Mouse (Mus musculus) monocyte, adult 5-6 weeks (primary cell): ENCODE measurements around the gene Prps1l1. TPM values are rescaled to one million over a fixed set of nuclear protein-coding genes. Genes with fewer than 3 reads are reported as not detected.

Experiments
- ATAC-seq: fragments of 153-309, 156-312 bp; replicated peaks from 2 replicates; pipeline ENCODE4 v1.8.0; 2017; ENCODE audit warnings: mild to moderate bottlenecking; ENCODE audit not compliant: low TSS enrichment, insufficient number of reproducible peaks, severe bottlenecking, poor library complexity, low FRiP score
- total RNA-seq: library from RNA; stranded (forward); fragments of 200-1000, 200-491, 200-594 nt; gene quantifications from 3 replicates; pipeline ENCODE4 v1.2.3, GENCODE M21; 2017

Gene Prps1l1
- total RNA-seq, 1 experiment from 2014 or later: not detected

DNA sequence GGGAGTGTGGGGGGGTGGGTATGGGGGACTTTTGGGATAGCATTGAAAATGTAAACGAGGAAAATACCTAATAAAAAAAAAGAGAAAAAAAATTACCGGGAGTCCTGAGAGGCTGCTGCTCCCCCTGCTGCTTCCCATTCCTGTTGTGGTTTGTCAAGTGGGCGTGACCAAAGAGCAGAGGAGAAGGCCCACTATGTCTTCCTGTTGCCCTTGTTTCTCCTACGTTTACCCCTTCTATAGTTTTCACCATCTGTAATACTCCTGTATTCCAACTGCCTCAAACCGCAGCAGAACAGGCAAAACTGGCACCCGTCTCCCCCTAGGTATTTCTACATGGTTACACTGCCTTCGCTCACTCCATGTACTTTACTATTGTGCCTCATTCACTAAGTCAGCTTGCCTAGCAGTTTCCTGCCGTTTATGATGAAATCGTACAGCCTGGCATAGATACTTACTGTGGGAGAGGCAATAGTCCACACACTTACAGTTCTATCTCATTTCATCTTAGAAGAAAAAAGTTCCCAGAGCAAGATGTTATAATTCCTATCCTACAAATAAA lies 34.2 kb downstream of the Prps1l1 start:
- ATAC-seq: no peak

DNA sequence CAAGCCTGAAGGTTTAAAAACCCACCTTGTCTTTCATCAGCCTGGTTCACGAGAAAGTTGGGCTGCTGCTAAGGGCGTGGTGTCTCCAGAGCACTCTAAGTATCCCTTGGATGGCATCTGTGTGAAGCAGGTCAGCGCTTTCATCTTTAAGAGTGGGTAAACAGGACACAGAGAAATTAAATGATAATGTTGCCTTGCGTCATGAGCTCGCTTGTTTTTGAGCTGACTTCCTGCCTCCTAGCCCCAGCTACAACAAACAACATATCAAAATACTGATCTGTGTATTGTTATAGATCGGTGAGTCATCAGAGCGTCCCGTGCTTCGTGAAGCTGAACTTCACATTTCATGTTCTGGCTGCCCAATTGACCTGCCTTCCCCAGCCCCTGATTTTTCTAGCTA lies 36.7 kb downstream of the Prps1l1 start:
- ATAC-seq: no peak

DNA sequence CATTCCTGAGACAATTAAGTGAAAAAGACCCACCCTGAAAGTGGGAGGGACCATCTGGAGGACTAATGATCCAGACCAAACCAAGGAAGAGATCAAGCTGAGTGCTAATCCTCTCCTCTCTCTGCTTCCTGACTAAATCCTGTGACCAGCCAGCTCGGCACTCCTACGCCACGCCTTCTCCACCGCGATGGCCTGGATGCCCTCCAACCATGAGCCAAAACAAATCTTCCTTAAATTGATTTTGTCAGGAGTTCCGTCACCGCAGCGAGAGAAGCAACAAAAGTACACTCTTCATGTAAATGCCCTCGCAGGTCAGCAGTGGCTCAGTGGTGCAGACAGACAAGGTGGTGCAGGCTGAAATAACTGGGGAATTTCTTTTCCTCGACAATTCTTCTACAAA lies 37.5 kb downstream of the Prps1l1 start:
- no peak for ATAC-seq

DNA sequence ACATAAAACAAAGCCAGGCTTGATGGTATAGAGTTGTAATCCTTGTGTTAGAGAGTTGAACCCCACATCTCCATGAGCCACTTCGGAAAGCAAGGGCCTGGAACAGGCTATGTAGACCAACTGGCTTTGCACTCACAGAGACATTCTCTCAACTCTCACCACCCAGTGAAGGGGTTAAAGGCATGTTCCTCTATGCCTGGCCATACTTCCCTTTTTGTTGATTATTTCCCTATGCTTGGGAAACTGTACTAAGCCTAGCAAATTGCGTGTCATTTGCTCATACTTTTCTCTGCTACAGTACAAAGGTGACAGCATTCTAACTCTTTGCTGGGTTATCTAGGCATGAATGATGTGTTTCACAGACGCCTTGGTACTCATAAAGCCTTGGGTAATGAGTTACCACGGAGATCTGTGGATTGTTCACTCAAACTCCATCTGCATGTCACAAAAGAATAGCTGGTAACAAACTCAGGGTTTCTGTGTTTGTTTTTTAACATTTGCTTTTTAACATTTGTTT lies 41.4 kb downstream of the Prps1l1 start:
- ATAC-seq: peak; percentile 99

DNA sequence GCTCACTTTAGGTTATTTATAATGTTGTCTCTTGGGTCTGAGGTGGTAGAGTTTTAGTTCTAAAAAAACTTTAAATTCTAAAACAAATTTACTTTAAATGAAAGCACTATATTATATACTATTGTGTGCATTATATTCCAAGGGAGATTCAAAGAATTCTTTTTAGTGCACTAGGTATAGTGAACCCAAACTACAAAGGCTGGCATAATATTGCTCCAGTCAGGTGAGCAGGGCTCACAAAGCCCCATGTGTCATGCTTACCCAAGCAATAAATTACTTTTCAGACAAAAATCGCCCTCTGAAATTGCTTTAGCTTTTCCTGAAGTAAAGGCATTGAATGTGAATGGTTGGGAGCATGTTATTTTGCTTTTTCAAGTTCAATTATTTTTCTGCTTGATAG lies 43.0 kb downstream of the Prps1l1 start:
- no peak for ATAC-seq

Other genes starting within 250 kb of the Prps1l1 start
- 8.0 to 11.9 TPM (median 8.8 TPM) in 3 replicates for gene Hdac9, start 67.7 kb upstream of the Prps1l1 start, total RNA-seq
- 38.4 to 57.2 TPM (median 40.9 TPM) in 3 replicates for gene Snx13, start 62.4 kb downstream of the Prps1l1 start, total RNA-seq